In the genomic region with DNA sequence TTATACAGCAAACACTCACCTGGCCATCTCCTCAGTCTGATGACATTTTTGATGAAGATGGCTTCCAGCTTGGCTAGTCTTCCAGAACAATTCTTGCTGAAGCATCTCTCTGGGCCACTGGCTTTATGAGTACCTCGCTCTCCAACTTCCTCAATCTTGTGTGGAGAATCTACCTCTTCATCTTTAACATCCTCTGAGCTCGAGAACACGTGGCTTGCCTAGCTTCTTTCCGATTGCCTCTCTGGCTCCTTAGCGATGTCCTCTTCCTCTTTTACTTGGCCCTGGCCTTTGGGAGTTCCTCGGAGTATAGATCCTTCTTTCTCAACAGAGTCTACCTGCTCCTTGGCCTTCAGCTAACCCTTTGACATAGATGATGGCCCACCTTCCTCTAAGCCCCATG, we compare ENCODE assay signal across 26 mouse cellular contexts.
DNase-seq lines count a peak whose midpoint lies in the region; ATAC-seq and TF ChIP-seq lines count a peak whose summit lies in the region.
"Had no signal": no experiment of that assay in that cellular context is flagged by ENCODE, and none has a peak within 500 bp of the region (broad histone marks: within the 10 kb centered on the region; RNA-seq: fewer than 3 reads in every experiment).

No protein-coding gene starts in this region.

- peaks cover 23% of the 10 kb centered on the region; the same call in 1 of the 2 replicates for H3K4me1 ChIP-seq in spleen, adult 2 months (ENCODE audit: control insufficient read depth, insufficient read depth, insufficient read length)
- H3K4me1 ChIP-seq in bone marrow, adult 2 months (ENCODE audit: control insufficient read depth, insufficient read depth, low read length): peaks cover 17% of the 10 kb centered on the region
- H3K4me1 ChIP-seq: forebrain, embryonic 12.5 days; limb, embryonic 10.5 days; limb, embryonic 15.5 days; liver, embryonic 13.5 days had no signal

- TF ChIP-seq POLR2A in spleen, adult 2 months (IDR thresholded peaks at IDR 0.05; ENCODE audit: low read depth, low read length): no peak
- no peak for TF ChIP-seq POLR2A in bone marrow, adult 2 months (IDR thresholded peaks at IDR 0.05; ENCODE audit: borderline replicate concordance, control insufficient read depth, low read depth, low read length)

- TF ChIP-seq CTCF in spleen, adult 2 months (IDR thresholded peaks at IDR 0.05; ENCODE audit: extremely low read depth, insufficient read depth, insufficient read length, insufficient replicate concordance): no peak
- TF ChIP-seq CTCF in bone marrow, adult 2 months (IDR thresholded peaks at IDR 0.05; ENCODE audit: control insufficient read depth, insufficient read depth, low read length): no peak

- 4% methylated on average over 6 of the region's 6 CpGs for WGBS in spleen, adult 2 months
- 4% methylated on average over 6 of the region's 6 CpGs for WGBS in bone marrow, adult 2 months

- H3K27ac ChIP-seq in spleen, adult 2 months (ENCODE audit: insufficient read depth, low read length): no peak overlapping the region
- 0 out of 2 replicates have a peak overlapping the region, but pooled peaks have one; percentile 40 for H3K27ac ChIP-seq in bone marrow, adult 2 months (ENCODE audit: control insufficient read depth, insufficient read depth, low read depth, low read length, poor library complexity)
- H3K27ac ChIP-seq: forebrain, embryonic 12.5 days; hindbrain, embryonic 14.5 days; limb, embryonic 10.5 days; limb, embryonic 15.5 days; liver, embryonic 13.5 days; midbrain, embryonic 13.5 days; neural tube, embryonic 15.5 days had no signal

- peak; percentile 31 to 40 for DNase-seq in spleen, adult 2 months (ENCODE audit: low read depth in 1 of 2, low spot score in 2 of 2)
- no peak for DNase-seq in spleen, postnatal 14 days (ENCODE audit: low spot score in 2 of 2)
- DNase-seq in right cerebral cortex, adult 18-20 months: no peak
- DNase-seq in heart, adult 9 months (ENCODE audit: low spot score in 2 of 2): no peak
- no peak for DNase-seq in MN1 (ENCODE audit: low spot score)
- DNase-seq: adrenal gland, postnatal 14 days; cerebellum, adult 11-12 months; cerebellum, postnatal 10 days; forebrain, postnatal 0 days; heart, postnatal 4 days; kidney, adult 9 months; kidney, postnatal 10 days; layer of hippocampus, postnatal 36 days; liver, embryonic 13.5 days; lung, adult 18-20 months had no signal

- peak; percentile 42 for ATAC-seq in megakaryocyte progenitor cell, adult 5-6 weeks (replicated peaks; ENCODE audit: poor library complexity)
- ATAC-seq: forebrain, postnatal 0 days; intestine, postnatal 0 days; midbrain, embryonic 13.5 days; Patski had no signal

- H3K36me3 ChIP-seq in spleen, adult 2 months (ENCODE audit: control insufficient read depth, insufficient read depth, low read length): no peaks in the 10 kb centered on the region
- H3K36me3 ChIP-seq: forebrain, embryonic 12.5 days; limb, embryonic 10.5 days; limb, embryonic 15.5 days; liver, embryonic 13.5 days; midbrain, embryonic 13.5 days; neural tube, embryonic 15.5 days had no signal

- H3K4me3 ChIP-seq in spleen, adult 2 months (ENCODE audit: extremely low read depth, insufficient read depth, insufficient read length): no peak overlapping the region
- no peak overlapping the region for H3K4me3 ChIP-seq in bone marrow, adult 2 months (replicated peaks; ENCODE audit: control insufficient read depth, low read depth, low read length)
- H3K4me3 ChIP-seq: erythroblast, embryonic 14.5 days; forebrain, embryonic 12.5 days; limb, embryonic 10.5 days; limb, embryonic 15.5 days; liver, embryonic 13.5 days; midbrain, embryonic 13.5 days; neural tube, embryonic 15.5 days had no signal

- H3K27me3 ChIP-seq in spleen, adult 2 months (ENCODE audit: control insufficient read depth, insufficient read depth, low read length): no peaks in the 10 kb centered on the region
- H3K27me3 ChIP-seq: neural tube, embryonic 15.5 days; Patski had no signal

Comparison
In these comparisons a context has a peak if more than half of its experiments do, and no peak if none do; other contexts are left out.
1. DNase-seq: peak in spleen, adult 2 months (2 of 2); none in spleen, postnatal 14 days (0 of 2), right cerebral cortex, adult 18-20 months (single experiment), heart, adult 9 months (0 of 2) and MN1 (single experiment).